Mouse (Mus musculus): ENCODE results near the gene Gm21409. TPM values are rescaled to one million over a fixed set of nuclear protein-coding genes. Genes with fewer than 3 reads are reported as not detected.

Gene Gm21409
- polyA plus RNA-seq (2017; shearing (Covaris generic)) = not detected

GRCm38 (mm10) chrY:84746385-84746784 is at the start of gene Gm21409:
TSS of gene Gm21409 (plus strand) at chrY:84746685.

Other genes with a start within 250 kb of the Gm21409 start
- not detected for gene Gm21394, start 181.8 kb upstream of the Gm21409 start, polyA plus RNA-seq (2017; shearing (Covaris generic))

Data from naive thymus-derived CD4-positive, alpha-beta T cell, adult 5 months (primary cell).